Mouse (Mus musculus) bone marrow, adult 2 months (tissue): Measurements from ENCODE around the gene Bpnt1.

Experiments
- CTCF ChIP-seq: fragments of 200-500 bp; IDR thresholded peaks from 2 replicates; pipeline ENCODE4 v1.5.1; 2011; ENCODE audit warnings: low read length, control low read depth; ENCODE audit not compliant: control insufficient read depth, insufficient read depth
- POLR2A ChIP-seq: fragments of 200-500 bp; IDR thresholded peaks from 2 replicates; pipeline ENCODE4 v1.6.1; 2011; ENCODE audit warnings: low read depth, mild to moderate bottlenecking, control low read depth, low read length, borderline replicate concordance; ENCODE audit not compliant: control insufficient read depth

DNA sequence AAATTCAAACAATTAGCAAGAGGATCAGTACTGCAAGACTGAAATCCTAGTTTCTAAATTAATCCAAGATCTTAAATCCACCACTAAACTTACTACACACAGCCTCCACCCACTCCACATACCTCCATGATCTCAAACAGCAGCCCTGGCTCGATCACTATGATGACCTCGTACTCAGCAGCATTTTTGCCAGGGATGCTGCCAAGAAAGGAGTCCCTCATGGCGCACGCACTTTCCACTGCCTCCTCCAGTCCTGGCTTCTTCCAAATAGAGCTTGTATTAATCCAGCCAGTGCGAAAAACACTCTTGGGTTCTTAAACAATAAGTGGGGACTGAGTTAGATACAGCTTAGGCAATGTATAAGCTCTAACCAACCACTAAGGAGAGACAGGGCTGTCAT is 42.7 kb upstream of the Bpnt1 start:
- TF ChIP-seq POLR2A (no peak), CTCF (no peak)
